Mouse (Mus musculus) T-cell, adult 2 months (primary cell): ENCODE results near the gene Surf4.

Experiments used
- DNase-seq: peaks from one replicate; pipeline ENCODE4 v3.0.0; 2022; ENCODE audit warnings: low spot score

The Surf4 gene

DNA sequence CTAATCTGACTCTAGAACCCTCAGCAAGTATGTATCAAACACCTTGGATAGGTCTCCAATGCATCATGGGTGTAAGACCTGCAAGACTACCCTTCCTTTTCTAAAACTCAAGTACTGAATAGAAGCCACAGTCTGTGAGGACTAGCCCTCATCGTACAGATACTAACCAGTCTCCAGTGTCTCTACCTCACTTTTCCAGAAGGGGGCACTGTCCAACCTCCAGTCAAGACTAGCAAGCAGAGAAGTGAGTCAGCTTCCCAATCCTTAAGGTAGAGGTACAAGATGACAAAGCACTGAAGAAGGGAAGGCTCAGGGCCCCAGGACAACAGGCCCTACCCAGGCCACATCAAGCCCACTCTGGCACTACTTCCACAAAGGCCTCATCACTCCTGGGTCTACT, 3.3 kb downstream of the Surf4 start:
- peak; percentile 73 for DNase-seq

DNA sequence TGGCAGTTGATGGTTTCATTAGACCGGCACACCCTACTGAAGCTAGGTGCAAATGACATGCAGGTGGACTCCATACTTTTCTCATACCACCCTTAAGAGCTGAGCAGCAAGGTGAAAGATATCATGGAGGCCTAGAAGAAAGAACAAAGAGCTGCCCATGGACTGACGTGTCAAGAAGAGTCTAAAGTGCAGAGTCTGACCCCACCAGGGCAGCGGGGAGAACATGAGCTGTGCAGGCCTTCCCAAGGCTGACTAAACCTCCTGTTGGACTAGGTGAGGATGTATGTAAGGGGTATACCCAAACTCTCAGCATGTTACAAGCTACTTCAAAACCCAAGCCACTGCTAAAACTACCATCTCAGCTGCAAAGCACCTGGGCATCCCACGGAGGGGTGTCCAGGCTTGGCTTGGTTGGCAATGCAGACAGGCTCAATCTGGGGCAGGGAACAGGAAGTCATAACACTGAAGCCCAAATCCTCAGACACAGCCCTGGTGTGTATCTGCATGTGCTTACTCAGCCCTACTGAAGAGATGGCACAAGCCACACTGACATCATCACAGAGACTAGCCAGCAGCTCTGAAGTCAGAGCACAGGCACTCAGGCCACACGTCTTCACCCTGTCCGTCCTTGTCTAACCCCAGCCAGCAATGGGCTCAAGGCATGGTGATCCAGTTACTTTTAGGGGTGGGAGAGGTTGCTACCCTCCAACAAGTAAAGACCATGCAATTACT, 5.8 kb downstream of the Surf4 start:
- DNase-seq, result no peak

DNA sequence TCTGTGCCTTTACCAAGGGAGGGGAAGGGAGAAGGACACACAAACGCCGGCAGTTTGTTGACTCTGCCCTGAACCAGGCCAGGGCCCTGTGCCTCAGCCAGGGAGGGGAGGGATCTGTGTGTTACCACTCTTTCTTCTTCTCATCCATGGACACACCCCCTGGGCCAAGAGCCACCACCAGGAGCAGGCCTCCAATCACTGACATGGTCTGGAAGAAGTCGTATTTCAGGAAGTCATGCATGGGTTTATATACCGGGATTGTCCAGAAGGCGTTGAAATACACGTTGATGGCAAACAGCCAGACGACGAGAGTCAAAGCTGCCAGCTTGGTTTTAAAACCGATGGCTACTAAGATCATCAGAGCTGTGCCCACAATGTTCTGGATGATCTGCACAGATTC, 11.9 kb downstream of the Surf4 start:
- no peak for DNase-seq

DNA sequence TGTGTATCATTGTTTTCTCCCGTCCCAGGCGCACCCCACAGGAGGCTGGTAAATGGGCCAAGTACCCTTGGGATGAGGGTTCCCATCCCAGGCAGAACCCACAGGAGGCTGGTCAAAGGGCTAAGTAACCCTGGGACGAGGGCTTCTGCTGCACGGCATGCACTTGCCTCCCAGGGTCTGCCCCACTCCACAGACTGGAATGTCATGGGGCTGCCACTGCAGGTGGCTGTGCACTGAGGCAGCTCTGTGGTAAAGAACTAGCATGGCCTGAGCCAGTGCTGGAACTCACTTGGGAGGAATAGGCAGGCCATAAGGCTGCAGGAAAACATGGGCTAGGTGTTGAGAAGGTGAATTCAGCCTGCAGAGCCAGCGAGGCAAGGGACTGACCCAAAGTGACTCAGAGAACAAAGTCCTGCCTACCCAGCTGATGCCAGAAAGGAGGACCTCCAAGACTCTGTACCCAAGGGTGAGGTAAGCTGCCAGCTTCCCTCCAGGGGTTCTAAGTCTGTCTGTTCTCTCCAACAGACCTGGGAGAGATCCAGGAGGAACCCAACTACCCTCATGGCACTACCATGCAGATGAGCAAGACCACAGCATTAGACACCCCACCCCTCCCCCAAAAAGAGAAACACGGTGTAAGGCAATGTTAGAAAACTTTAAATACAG, 13.4 kb downstream of the Surf4 start:
- DNase-seq, result no peak

DNA sequence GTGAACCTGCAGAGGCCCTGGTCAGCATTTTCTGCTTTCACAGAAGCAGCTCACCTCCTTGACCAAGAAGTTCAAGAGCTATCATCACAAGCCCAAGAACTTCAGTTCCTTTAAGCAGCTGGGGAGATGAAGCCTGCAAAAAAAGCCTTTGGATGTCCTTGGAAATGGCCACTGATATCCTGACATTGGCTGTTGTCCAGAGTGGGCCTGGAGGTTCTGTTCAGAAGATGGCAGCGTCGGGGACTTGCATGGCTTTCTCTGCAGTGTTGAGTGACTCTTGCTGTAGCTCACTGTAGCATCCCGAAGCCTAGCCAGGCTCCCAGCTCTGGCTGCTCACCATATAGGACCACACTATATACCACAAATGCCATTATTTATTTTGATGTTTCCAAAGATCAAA, 14.0 kb downstream of the Surf4 start:
- no peak for DNase-seq

DNA sequence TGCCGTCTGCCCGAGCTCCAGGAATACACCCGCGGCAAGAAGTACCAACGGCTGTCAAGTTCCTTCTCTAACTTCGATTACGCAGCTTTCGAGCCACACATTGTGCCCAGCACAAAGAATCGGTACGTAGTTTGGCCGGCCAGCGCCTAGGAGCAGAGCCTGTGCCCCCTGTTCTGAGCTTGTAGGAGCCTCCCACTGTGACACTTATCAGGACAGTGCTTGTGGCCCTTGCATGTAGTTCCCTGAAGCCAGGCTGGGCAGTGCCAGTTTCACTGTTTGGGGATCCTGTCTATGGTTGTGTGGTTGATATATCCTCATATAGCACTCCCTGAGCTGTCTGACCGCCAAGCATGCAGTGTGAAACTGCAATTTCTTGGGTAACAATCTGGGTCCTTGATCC, 17.0 kb downstream of the Surf4 start:
- no peak for DNase-seq

DNA sequence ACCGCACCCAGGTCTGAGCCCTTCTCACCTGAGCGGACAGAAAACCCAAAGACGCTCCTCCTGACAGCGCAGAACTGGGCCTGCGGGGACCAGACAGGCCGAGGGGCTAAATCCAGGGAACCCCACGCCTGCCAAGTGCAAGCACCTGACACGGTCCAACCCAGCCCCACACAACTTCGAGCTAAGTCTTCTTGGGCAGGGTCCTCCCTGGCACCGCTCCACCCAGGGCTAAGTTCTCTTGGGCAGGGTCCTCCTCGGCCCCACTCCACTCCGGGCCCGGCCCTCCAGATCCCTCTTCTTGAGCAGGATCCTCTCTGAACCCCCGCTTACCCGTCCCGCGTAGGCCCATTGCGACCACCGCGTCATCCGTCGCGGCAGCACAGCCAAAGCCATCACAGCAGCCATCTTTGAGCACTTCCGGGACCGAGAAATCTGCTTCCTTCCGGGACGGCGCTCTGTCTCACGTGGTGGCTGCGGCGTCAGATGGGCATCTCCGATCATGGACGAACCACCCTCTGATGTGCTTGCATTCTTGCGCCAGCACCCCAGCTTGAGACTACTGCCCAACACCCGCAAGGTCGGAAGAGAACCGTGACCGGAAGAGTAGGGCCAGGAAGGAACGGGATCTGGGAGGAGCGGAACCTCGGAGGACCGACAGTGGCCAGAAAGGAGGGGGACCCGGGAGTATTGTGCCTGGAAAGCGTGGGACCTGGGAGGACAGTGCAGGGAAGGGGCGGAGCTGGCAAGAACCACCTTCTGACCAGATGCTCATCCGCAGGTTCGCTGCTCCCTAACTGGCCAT, 17.6 kb downstream of the Surf4 start, which contains the start of the genes Surf2 and Surf1:
TSS of gene Surf2 (plus strand) at position 441 of the 802 bp plus-strand sequence.
TSS of gene Surf1 (minus strand) at position 604 of the 802 bp plus-strand sequence.
- peak; percentile 87 for DNase-seq

DNA sequence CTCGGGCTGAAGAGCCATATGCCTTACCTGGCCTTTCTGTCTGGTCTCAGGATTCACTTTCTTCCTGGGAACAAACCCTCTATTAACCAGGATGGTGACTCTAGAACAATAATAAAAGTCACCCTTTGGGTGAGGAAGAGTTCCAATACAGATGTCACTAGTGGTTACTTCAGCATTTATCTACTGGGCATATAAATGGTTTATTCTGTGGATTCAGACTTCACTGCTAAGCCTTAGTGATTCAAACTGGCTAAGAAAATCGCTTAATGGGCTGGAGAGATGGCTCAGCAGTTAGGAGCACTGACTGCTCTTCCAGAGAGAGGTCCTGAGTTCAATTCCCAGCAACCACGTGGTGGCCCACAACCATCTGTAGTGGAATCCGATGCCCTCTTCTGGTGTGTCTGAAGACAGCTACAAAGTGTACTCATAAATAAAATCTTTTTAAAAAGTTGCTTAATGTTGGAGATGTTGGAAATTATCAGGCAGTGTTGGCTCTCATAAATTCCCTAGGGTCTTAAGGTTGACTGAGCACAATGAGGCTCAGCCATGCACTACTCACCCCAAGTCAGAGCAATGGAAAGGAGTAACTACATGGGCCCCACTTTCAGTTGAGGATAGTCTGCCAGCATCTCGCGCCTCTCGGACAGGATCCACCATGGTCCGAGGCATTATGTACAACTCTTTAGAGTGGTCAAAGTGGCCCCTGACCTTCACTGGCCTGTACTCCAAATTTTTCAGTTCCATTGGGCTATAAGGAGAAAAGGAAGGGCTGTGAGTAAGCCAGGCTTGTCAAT, 19.4 kb downstream of the Surf4 start:
- DNase-seq, result no peak

DNA sequence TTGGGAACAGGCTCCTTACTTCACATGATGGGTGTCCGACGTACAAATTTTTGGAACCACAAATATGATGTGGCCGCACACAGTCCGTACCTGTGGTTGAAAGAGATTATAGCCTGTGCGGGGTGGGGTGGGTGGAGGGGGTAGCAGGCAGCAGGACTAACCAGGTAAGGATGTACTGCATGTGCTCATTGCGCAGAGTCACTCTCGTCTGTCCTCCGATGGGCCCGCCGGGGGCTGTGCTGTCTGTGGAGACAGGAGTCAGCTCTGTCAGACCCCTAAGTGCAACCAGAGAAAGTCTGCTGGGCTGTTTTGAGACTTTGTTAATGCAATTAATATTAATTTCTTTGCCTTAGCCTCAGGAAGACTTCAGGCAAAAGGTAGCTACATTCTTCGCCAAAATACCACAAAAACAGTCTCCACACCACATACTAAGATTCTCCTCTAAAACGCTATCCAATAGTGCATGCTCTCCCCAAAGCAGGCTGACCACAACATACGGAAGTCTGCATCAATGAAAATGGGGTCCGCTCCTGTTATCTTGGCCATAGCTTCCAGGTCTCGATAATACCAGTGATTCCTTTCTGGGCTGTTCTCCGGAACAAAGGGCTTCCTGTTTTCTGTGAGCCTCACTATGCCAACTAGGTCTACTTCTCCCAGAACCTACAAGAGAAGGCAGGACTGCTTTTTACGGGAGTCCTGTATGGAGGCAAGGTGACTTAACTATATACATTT, 20.1 kb downstream of the Surf4 start:
- no peak for DNase-seq

DNA sequence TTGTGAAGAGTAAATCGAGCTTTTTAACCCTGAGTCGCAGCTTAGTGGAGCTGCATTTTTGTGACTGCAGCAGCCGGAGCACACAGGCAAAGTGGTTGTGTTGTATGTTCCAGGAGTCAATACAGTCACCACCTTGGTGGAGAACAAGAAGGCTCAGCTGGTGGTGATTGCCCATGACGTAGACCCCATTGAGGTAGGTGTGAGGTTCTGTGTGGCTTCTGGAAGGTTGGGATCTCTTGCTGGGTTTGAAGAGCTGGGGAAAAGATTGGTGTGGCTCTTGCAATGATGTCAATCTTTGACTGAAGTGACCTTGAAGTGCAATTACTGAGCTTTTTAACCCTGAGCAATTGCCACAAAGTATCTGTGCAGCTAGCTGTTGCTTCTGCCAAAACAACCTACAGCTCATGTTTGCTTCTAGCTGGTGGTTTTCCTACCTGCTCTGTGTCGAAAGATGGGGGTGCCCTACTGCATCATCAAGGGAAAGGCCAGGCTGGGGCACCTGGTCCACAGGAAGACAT, 21.4 kb downstream of the Surf4 start:
- no peak for DNase-seq

DNA sequence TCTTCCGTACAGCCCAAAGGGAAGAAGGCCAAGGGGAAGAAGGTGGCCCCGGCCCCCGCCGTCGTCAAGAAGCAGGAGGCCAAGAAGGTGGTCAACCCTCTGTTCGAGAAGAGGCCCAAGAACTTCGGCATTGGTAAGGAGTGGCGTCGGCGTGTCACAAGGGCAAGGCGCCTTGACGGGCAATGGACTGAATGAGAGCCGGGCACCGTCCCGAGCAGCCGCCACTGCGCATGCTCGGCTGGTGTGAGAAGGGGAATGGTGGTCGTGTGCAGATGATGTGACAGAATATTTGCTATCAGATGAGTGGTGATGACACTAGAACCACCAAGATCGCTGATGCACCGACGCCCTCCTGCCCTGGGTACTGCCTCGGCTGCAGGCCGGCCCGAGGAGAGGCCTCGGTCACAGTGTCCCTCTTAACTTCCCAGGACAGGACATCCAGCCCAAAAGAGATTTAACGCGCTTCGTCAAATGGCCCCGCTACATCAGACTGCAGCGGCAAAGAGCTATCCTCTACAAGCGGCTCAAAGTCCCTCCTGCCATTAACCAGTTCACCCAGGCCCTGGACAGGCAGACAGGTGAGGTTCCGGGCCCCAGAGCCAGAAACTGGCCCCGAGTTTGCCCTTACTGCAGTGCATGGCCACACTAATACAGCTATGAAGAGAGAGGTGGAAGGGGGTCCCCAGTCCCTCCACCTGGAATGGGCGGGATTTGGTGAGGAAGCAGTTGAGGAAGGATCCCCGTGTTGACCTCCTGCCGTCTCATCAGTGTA, 22.5 kb downstream of the Surf4 start:
- no peak for DNase-seq

DNA sequence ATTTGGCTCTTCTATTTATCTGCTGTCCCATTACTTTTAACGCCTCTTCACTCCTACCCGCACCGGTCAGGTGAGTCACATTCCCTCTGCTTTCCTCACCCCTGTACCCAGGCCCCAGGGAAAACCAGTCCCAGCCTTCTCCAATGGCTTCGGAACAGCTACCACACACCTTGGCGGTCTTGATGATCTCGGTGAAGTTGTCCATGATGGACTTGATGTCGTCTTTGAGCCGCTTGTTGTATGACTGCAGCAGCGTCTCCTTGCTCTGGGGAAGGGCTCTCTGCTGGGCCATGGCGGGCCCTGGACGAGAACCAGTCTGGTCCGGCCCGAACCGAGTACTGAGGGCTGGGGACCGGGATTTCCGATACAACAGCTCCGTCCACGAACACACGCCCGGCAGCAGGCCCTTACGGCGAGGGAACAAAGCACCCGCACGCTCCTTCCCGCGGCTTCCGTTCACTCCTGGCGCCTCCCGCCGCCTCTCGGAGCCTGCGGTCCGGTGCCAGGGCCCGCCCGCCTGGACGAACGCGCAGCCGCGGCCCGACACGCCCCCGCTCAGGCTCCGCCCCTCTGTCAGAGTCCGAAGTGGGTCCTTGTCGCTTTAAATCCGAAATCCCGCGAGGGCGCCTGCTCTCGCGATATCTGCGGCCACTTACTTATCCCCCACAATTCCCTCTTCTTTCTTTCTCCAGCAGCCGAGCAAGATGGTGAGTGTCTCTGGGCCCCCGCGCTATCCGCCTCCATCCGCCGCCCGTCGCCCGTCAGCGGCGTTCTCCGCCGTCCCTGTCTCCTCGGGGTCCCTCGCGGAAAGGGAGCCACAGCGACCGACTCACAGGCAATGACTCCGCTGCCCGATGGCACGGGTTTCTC, 23.4 kb downstream of the Surf4 start, which contains the start of the genes Med22 and Rpl7a:
TSS of gene Med22 (minus strand) at position 554 of the 870 bp plus-strand sequence.
TSS of gene Rpl7a (plus strand) at position 641 of the 870 bp plus-strand sequence.
- peak; percentile 97 for DNase-seq

DNA sequence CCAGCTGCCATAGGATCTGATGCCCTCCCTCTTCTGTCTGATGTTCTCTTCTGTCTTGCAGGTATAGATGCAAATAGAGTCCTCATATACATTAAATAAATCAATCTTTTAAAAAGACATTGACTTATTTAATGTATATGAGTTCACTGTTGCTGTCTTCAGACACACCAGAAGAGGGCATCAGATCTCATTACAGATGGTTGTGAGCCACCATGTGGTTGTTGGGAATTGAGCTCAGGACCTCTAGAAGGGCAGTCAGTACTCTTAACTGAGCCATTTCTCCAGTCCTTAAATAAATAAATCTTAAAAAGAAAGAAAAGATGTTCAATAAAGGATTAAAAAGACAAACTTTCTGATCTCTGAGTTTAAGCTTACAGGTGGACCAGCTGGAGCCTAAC, 24.3 kb downstream of the Surf4 start:
- no peak for DNase-seq

DNA sequence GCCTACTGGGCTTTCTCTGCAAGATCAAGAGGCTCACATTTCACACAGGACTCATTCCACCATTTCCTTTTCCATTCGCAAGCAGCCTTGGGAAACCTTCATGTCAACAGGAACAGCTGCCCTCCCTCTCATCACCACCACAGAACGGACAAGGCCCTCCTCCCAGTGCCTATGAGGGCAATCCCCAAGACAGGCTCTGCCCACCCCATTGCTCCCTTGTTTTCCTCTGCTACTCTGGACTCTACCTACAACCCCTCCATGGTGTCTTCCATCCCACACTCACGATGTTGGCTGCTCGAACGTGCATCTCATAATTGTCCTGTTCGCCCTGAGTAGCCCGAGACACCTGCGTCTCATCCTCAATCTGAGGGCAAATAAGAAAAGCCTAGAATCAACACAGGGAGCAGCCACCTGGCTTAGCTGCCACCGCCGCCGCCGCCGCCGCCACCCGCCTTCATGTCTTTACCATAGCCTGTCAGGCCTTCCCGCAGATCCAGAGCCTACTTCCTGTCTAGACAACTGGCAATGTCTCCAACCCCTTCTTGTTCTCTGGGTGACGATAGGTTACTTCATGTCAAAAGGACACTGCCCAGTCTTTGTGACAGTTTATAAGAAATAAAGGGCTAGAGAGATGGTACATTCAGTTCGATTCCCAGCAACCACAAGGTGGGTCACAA, 24.9 kb downstream of the Surf4 start:
- DNase-seq, result peak; percentile 15

DNA sequence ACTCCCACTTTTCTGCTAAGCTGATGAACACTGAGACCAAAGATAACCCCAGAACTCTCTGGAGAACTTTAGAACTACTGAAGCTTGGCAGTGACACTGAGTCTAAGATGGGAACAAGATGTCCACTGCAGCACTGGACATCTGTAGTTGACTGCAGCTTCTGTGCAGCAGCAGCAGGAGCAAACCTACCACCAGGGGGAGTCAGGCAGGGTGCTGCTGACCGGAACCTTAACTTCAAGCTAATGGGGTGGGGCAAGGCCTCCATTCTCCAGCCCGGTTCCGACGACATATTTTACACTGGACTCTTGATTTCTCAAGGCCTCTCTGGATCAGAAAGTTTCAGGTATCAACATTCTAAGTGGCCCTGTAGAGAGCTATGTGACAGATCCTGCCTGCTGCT, 26.6 kb downstream of the Surf4 start:
- no peak for DNase-seq

DNA sequence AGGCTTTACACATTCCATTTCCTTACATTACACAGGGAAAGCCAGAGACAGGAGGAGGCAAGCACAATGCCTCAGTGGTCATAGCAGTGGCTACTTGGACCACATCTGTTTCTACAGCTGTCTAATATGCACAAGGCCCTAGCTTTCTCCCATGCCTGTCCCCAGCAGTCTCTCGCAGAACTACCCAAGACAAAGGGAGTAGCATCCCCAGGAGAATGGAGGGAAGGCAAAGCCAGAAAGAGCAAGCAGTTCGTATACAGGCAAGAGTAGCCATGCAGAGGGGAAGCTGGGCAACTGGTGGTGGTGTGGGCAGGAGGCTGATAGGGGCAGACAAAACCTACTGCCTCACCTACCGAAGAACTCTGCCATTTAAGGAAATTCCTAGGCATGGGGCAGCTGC, 27.3 kb downstream of the Surf4 start:
- DNase-seq, result no peak

DNA sequence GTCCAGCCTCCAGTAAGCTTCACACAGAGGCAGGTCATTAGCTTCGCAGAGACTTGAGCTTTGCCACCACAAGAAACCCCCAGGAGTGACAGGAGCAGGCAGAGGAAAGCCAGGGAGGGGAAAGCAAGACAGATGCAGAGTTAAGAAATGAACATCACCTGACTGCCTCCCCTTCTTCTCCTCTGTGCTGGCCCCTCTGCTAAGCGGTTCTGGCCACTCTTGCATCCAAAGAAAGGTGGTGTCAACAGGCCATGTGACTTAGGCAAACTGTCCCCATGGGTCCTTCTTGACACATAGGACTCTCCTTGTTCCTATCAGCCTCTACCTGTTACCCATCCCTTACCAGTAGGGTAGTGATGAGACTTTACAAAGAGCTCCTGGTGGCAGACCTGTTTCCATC, 27.8 kb downstream of the Surf4 start:
- DNase-seq, result no peak

DNA sequence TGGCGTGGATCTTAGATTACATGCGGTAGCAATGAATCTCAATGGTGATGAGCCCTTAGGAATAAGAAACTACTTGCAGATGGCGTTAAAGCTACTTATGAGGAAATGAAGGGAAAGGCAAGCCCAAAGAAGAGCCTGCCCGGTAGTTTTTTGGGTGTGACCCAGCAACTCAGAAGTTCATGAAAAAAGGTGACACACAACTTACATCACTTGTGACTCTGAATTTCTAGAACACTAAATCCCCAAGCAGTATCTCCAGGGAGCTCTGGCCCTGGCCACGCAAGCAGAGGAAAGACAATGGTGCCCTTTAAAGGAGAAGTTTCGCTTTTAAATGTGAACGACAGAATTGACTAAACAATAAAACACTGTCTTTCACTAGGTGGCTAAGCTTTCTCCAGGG, 30.4 kb downstream of the Surf4 start:
- DNase-seq, result no peak
